Mouse (Mus musculus) bone marrow, adult 2 months (tissue): ENCODE measurements at regions not wholly inside any gene's neighbourhood (a gene's known extent, or its start where the extent isn't known, plus 50 kb on each side); places are given as distances from the start of the nearest gene placed in this dataset.

ENCODE experiments used
- CTCF ChIP-seq: fragments of 200-500 bp; IDR thresholded peaks from 2 replicates; pipeline ENCODE4 v1.5.1; 2011; ENCODE audit warnings: low read length, control low read depth; ENCODE audit not compliant: control insufficient read depth, insufficient read depth
- POLR2A ChIP-seq: fragments of 200-500 bp; IDR thresholded peaks from 2 replicates; pipeline ENCODE4 v1.6.1; 2011; ENCODE audit warnings: low read depth, mild to moderate bottlenecking, control low read depth, low read length, borderline replicate concordance; ENCODE audit not compliant: control insufficient read depth

- TF ChIP-seq POLR2A (no peak), CTCF (no peak)
Measured at GRCm38 (mm10) chr14:105717821-105718220, 178.8 kb downstream of the Spry2 start.
